Mouse (Mus musculus): ENCODE data around the gene Fas. TPM values are rescaled to one million over a fixed set of nuclear protein-coding genes. Genes with fewer than 3 reads are reported as not detected.

The Fas gene
- 1 to 10 TPM; 1.6 to 1.7 TPM for total RNA-seq (2021)

DNA sequence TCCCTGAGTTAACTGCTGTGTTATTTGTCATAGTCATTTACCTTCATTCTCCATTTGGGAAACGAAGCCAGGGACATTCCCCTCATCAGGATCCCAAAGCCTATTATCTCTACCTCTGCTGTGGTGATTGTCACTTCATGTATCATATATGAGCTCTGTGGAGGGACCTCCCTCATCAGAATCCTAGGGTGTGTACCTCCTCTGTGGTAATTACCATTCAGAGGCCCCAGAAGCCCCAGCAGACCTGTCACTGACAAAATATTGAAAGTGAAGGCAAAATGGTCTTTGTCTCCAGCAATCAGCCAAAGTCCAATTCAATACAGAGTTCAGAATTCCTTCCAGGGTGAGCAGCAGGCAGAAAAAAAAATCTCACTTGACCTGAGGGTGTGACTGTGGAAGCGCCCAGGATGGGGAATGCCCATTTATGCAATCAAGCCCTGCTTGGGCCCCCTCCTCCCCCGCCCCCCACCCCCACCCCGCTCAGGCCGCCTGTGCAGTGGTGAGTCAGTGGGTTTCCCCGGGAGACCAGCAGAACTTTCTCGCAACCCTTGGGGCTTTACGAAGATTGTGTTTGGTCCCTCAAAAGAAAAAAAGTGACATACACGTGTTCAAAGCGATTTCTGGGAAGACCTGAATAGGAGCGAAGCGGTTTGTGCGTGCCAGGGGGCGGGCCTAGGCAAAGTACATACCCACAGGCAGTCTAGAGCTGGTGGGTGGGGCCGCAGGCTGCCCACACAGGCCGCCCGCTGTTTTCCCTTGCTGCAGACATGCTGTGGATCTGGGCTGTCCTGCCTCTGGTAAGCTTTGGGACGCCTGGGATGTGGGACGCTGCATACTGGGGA, at the start of gene Fas:
Fas (plus strand) TSS at position 719 of the 842 bp plus-strand sequence.
- peak; percentile 9 to 13 for DNase-seq (ENCODE audit: low spot score in 2 of 2)
- intact Hi-C loops (cut with DNase I) = loop anchor here (5.0 kb wide), 1 partner anchor 48 kb away; no protein-coding TSS in a partner anchor

DNA sequence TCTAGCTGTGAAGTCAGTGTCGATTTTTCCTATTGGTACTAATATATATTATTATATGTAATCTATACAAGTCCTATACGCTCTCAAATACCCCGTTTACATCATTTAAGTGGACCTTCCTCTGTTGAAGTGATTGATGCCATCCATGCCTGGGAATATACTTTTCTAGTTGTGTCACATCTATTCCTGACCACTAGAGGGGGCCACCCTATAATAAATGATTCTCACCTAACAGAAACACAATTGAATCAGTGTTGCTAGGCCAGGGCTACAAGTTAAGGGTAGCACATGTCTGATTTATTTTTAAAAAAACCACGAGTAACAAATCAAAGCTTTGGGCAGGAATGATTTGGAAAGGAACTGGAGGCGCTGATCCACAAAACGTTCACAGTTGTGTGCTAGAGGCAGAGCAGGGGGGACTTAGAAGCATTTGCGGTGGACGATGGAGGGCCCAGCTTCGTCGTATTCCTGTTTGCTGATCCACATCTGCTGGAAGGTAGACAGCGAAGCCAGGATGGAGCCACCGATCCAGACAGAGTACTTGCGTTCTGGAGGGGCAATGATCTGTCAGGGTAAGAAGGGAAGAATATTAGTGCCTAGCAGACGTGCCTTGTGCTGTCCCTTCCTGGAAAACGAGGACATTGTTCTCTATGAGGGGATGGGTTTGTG, 49.1 kb upstream of the Fas start:
- no peak for DNase-seq (ENCODE audit: low spot score in 2 of 2)
- intact Hi-C loops (cut with DNase I) = loop anchor here (5.0 to 10.0 kb wide), 4 partner anchors 46 to 393 kb away; no protein-coding TSS in a partner anchor

DNA sequence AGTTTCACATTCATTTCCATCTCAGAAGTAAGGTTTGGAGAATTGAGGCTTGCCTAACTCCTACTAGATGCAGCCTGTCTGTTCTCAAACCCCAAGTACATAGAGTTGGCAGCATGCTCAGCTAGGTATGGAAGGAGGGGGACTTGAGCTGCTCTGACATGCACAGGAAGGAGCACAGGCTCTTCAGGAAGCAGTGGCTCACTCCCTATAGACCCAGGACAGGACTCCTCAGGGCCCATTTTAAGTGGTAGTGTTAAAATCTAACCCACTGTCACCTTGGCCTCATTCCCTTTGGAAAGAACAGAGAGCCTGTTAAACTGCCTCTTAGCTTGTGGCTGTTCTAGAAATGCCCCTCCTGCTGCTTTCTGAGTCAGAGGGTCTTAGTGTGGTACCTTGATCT, 47.5 kb upstream of the Fas start:
- no peak for DNase-seq (ENCODE audit: low spot score in 2 of 2)
- intact Hi-C loops (cut with DNase I) = loop anchor here (5.0 to 10.0 kb wide), 4 partner anchors 44 to 392 kb away; no protein-coding TSS in a partner anchor

DNA sequence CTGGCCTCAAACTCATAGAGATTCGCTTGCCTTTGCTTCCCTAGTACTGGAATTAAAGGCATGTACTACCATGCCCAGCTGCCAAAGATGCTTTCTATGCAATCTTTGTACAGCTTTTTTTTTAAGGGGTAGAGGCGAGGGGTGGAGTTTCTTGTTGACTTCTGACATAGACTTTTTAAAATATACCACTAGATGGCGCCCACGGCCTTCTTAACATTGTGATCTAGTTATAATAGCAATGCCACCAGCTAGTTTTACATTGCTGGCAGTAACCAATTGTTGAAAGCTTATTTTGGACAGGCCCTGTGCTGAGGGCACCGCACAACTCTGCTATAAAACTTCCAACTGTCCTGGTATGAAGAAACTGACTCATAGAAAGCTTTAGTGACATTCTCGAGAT, 46.4 kb upstream of the Fas start:
- intact Hi-C loops (cut with DNase I) = loop anchor here (5.0 to 10.0 kb wide), 4 partner anchors 43 to 391 kb away; no protein-coding TSS in a partner anchor
- DNase-seq (ENCODE audit: low spot score in 2 of 2) = no peak

DNA sequence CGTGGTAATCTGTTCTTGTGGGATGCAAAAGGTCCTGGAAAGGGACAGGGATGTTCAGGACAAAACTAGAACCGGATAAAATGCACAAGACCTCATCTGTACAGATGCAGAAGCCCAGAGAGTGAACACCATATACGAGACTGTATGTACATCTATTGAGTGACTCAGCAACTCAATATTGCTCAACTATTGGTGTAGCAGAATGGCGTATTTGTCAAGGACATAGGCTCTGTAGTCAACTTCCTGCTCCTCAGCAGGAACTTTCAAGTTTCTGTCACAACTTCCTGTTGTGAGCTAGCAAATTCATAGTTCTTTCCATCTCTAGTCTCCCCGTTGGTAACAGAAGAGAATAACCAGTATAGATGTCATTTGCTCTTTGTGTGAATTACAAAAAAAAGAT, 41.9 kb upstream of the Fas start:
- intact Hi-C loops (cut with DNase I) = loop anchor here (5.0 to 10.0 kb wide), 4 partner anchors 86 to 386 kb away; partner anchors contain the start of gene Ch25h
- no peak for DNase-seq (ENCODE audit: low spot score in 2 of 2)

DNA sequence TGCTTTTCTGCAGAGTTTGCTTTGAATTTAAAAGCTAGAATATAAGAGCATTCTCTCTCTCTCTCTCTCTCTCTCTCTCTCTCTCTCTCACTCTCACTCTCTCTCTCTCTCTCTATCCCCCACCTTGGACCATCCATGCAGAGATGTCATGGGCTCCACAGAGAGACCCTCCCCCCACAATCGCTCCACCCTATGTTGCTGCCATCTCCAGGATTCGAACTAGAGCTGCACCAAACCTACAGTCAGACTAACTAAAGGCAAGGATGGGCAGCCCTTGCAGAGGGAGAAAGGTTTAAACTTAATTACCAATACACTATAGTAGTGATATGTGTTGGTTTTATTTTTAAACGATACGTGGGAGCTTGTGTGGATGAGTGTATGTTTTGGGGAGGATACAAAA, 39.8 kb upstream of the Fas start:
- intact Hi-C loops (cut with DNase I) = no loop called here
- DNase-seq (ENCODE audit: low spot score in 2 of 2) = no peak

DNA sequence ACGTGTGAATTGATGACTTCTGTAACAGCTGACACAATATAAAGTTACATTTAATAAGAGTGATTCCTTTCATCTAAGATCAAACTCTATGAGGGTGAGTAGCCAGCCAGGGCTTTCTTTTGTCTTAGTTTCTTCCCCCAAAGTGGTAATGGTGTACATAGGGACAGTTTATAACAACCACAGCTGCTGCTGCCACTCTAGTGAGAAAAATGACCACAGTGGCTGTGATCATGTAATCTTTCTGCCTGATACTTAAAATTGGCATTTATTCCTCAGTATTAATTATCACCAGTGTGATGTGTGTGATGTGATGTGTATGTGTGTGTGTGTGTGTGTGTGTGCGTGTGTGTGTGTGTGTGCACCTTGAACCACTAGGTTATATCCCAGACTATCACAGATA, 38.6 kb upstream of the Fas start:
- DNase-seq (ENCODE audit: low spot score in 2 of 2) = no peak
- intact Hi-C loops (cut with DNase I) = no loop called here

DNA sequence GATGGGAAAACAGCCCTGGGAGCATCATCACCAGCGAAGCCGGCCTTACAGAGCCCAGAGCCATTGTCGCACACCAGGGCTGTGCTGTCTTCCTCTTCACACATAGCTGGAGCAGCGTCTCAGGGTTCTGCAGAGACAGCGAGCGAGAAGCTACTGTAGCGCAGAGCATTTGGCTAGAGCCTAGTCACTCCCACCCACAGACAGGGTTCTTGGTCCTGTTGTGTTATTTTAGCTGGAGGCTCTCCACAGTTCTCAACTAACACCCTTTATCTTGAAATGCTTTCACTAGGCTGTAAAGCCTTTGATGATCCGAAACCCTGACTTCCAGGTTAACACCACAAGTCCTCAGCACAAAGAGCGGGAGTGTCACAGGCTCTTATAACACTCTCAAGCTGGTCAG, 38.0 kb upstream of the Fas start:
- intact Hi-C loops (cut with DNase I) = no loop called here
- DNase-seq (ENCODE audit: low spot score in 2 of 2) = no peak

DNA sequence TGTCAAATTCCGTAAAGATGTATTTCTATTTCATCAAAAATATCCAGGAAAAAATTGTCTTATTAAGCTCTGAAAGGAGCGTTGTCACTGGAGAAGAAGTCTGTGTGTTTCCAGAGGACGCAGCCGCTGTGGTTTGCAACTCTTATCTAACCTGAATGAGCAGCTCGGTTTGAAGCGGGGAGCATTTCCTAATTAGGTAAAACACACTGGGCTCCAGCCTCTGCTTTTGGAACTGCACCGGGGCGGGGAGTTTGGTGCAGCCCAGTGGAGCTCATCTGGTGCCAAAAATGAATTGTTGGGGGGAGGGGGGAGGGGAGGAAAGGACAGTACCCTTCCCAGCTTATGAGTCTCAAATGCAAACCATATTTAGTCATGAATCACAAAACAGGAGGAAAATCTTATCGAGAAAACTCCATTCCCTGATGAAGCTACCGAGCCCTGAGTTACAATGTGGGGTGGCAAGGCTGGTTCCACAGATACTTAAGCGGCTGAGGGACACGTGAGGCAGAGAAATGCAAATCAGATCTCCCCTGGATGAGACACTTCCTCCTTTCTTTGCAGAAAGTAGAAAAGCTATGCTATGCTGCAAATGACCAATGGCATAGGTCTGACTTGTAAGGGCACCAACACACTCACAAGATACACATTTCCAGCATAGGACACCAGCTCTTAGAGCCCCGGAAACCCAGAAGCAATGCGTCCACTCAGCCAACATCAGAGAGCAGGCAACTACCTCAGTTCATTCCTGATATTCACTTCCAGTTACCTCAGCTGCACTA, 36.2 kb upstream of the Fas start:
- intact Hi-C loops (cut with DNase I) = no loop called here
- no peak for DNase-seq (ENCODE audit: low spot score in 2 of 2)

DNA sequence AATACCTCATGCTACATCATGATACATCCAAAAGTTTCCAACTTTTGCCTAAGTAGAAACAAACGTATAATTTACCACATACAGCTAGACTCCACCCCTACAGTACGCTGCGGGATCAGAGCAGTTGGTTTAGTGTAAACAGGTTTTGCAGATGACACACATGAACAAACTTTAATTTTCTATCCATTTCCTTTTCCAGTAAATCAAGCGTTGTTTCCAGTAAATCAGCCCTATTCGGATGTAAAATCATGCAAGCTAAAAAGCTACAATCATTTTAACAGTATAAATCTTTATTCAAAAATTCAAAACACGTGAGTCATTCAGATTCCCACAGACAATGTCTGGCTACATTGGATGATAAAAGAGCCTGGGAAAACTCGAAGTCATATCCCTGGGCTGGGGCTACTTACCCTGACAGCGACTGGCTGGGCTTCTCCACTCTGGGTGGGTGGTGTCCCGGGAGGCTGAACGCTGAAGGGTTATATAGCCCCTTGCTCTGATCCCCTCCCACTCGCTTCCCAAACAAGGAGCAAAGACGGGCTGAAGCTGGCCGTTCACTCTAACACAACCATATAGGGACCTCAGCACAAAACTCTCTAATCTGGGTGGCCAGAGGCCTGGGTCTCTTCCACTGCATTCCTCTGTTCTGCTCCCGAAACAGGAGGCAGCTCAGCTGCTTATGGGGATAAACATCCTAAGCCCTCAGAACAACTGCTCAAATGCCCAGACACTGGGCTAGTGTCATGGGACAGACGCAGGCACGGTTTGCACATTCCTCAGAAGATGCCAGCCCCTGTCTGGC, 35.4 kb upstream of the Fas start, which contains the start of gene Acta2:
Acta2 (minus strand) TSS at position 711 of the 802 bp plus-strand sequence.
- intact Hi-C loops (cut with DNase I) = no loop called here
- no peak for DNase-seq (ENCODE audit: low spot score in 2 of 2)

DNA sequence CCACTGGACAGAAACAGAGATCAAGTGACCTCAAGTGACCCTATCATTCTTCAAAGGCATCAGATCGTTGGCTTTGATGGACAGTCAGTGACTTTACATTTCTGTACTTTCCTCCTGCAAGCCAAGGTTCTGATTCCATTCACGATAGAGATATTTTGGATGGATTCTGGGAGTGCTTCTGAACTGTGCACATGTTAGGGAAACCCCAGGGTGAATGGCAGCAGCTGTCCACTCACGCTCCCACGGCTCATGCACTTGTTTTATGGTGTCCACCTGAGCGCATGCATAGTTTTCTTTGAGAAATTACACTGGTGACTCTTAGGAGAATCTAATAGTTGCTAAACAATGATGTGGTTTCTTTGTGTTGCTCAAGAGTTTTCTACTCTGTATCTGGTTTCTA, 34.3 kb upstream of the Fas start:
- intact Hi-C loops (cut with DNase I) = no loop called here
- DNase-seq (ENCODE audit: low spot score in 2 of 2) = no peak

DNA sequence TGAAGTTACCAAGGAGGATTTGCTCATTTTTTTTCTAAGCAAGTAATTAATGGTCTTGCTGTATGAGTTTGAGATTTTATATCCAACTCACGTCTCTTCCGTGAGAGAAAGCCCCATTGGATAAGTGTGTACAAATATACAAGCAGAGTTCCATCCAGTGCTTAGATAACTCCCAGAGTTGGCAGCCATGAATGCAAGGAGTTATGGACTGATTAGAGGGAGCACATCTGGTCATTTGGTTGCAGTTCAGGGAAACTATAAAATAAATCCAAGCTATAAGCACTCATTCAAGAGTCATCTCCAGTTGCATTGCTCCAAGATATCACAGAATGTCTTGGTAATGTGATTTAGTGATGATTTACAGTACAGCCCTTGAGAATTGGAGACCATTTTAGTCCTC, 33.5 kb upstream of the Fas start:
- no peak for DNase-seq (ENCODE audit: low spot score in 2 of 2)
- intact Hi-C loops (cut with DNase I) = no loop called here

DNA sequence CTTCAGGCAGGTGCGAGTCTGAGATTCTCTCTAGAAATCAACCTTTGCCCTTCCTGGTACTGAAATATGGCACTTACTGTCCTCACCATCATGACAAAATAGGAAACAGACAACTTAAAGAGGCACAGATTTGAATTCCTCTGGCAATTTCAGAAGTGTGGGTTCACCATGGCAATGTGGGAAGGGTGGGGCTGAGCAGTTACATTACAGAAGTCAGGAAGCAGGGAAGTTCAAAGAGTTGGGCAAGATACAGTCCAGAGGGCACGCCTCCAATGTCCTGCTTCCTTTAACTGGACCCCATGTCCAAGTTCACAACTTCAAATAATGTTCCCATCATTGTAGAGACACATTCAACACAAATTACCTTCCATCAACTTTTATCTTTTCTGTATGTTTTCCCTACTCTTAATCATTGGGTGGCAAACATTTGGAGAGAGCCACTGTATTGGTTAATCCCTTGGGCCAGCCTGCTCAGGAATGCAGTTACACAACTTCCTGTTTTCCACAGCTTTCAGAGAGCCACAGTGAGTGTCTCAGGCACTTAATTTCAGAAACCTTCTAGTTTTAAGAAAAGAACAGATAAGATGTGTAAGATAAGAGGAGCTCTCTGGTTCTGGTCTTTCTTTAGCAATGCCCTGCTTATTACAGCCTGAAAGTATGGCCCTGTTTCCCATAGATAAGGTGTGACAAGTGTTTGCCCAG, 28.0 kb upstream of the Fas start:
- intact Hi-C loops (cut with DNase I) = no loop called here
- no peak for DNase-seq (ENCODE audit: low spot score in 2 of 2)

DNA sequence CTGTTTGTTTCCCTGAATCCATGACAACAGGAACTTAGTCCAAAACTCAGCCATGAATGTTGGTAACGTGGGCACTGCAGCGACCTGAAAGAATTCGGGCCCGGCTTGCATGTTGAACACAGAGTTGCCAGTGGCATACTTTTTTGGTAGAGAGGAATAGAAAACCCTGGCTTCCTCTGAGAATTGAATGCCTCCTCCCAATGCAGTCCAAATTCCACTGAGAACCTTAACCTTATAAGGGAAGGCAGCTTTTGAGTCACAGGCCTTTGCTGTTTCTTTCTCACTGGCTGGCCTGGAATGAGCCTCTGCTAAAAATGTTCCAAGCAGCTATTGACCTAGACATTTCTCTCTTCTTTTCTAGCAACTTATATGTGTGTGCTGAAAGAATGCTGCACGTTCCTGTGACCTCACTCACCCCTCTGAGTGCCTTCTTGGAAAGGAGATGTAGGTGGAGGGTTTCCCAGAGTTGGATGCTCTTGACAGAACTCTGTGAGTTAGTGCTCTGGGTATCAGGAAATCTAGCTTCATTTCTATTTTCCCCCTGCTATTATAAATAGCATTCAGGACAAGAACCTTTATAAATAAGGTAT, 24.8 kb upstream of the Fas start:
- no peak for DNase-seq (ENCODE audit: low spot score in 2 of 2)
- intact Hi-C loops (cut with DNase I) = no loop called here

DNA sequence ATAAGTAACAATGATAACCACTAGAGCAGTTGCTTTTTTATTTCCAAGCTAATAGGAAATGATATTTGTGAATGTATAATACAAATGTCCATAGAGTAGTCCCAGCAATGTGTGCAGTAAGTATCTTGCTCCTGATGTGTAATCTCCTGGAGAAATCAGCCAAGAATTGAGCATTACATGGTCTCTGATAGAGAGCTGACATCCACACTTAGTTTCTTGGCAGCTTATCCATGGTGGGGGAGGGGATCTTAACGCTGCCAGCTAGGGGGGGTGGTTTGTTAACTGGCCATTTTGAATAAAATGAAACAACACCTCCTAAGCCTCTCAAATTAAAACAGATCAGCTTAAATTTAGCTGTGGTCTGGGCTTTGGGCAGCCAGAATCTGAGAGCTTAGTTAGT, 21.5 kb upstream of the Fas start:
- intact Hi-C loops (cut with DNase I) = no loop called here

DNA sequence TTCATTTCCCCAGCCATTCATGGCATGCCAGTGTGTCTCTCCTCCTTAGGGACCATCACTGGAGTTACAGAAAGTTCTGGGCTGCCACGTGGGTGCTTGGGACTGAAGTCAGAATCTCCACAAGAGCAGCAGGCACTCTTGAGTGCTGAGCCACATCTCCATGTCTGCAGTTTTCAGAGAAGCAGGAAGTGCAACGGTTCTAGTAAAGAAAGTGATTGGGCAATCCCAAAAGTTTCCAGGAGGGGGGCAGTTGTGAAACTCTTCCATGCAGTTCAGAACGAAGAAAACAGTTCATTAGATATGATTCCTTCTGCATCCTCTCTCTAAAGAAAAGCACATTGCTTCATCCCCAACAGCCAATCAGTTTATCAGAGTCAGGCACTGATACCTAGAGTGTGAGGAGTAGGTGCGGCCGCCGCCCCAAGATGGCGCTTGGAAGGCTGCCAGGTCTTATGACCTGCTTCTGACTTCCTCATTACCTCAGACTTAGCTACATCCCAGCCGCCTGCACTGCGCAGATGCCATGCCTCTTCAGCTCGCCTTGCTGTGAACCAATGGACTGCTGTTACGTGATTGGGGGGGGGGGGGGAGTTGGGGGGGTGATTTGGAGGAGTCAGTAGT, 20.2 kb upstream of the Fas start:
- intact Hi-C loops (cut with DNase I) = no loop called here
- no peak for DNase-seq (ENCODE audit: low spot score in 2 of 2)

More for the DNA sequence above, 21.5 kb upstream of the Fas start:
- no peak for DNase-seq (ENCODE audit: low spot score in 2 of 2)

DNA sequence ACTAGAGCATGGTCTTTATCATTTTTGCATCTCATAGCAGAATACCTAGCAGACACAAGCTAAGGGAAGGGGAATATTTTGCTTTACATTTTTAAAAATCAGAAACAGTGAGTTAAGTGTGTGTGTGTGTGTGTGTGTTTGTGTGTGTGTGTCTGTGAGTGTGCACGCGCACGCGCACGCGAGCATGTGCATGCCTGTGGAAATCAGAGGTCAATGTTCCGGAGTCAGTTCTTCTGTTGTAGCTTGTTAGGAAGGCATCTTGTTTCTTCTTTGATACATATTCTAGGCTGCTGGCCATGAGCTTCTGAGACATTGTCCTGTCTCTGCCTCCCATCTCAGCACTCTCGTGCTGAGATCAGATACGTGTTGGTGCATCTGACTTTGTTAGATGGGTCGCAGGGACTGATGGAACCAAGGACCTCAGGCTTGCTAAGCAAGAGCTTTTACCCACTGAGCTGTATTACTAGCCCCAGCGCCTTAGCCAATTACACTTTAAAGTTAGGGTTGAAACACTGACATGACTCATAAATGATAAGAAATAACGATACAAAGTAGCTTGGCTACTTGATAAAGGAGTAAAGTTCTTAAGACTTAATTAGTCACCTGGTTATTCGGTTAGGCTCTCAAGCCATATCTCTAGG, 19.5 kb upstream of the Fas start:
- no peak for DNase-seq (ENCODE audit: low spot score in 2 of 2)
- intact Hi-C loops (cut with DNase I) = no loop called here

Measured in left cerebral cortex, postnatal 36 days (tissue).